Mouse (Mus musculus) midbrain, embryonic 14.5 days (tissue): ENCODE measurements at regions not wholly inside any gene's neighbourhood (a gene's known extent, or its start where the extent isn't known, plus 50 kb on each side); places are given as distances from the start of the nearest gene placed in this dataset.

Experiments
- ATAC-seq: fragments of 200-750 bp; cut with Nextera tagmentation; 2 replicates; pipeline ENCODE4 v1.8.0; 2017; ENCODE audit warnings: moderate number of reproducible peaks, moderate library complexity; ENCODE audit not compliant: low FRiP score, low TSS enrichment
- DNase-seq: peaks from one replicate; pipeline ENCODE4 v3.0.0-alpha.2; 2015
- H3K27ac ChIP-seq: fragments of 300-500 bp; sonication (generic); replicated peaks from 2 replicates; pipeline ENCODE4 v1.5.1; 2014; ENCODE audit warnings: mild to moderate bottlenecking, low read depth, low read length, moderate library complexity
- H3K27me3 ChIP-seq: fragments of 300-500 bp; sonication (generic); 2 replicates; pipeline ENCODE4 v1.6.1; 2014; ENCODE audit warnings: low read length, control low read depth, mixed read lengths; ENCODE audit not compliant: control insufficient read depth, insufficient read depth
- H3K36me3 ChIP-seq: fragments of 300-500 bp; sonication (generic); 2 replicates; pipeline ENCODE4 v1.6.1; 2014; ENCODE audit warnings: low read length, control low read depth; ENCODE audit not compliant: control insufficient read depth, insufficient read depth
- H3K4me1 ChIP-seq: fragments of 300-500 bp; sonication (generic); 2 replicates; pipeline ENCODE4 v1.6.1; 2014; ENCODE audit warnings: mild to moderate bottlenecking, antibody characterized with exemption, low read length, control low read depth; ENCODE audit not compliant: control insufficient read depth, insufficient read depth
- H3K4me2 ChIP-seq: fragments of 300-500 bp; sonication (generic); 2 replicates; pipeline ENCODE4 v1.6.1; 2014; ENCODE audit warnings: mild to moderate bottlenecking, low read length, moderate library complexity
- H3K4me3 ChIP-seq: fragments of 300-500 bp; sonication (generic); replicated peaks from 2 replicates; pipeline ENCODE4 v1.5.1; 2014; ENCODE audit warnings: low read depth, low read length
- H3K9ac ChIP-seq: fragments of 300-500 bp; sonication (generic); replicated peaks from 2 replicates; pipeline ENCODE4 v1.6.1; 2014; ENCODE audit warnings: mild to moderate bottlenecking, low read length, moderate library complexity
- H3K9me3 ChIP-seq: fragments of 300-500 bp; sonication (generic); 2 replicates; pipeline ENCODE4 v1.6.1; 2016; ENCODE audit warnings: low read length, control low read depth, mixed read lengths; ENCODE audit not compliant: control insufficient read depth
- WGBS: fragments of 180-500 bp; shearing (Covaris S2); extraction: QIAGEN DNeasy Blood & Tissue Kit; methylation state at CpG from one replicate; pipeline ENCODE4 v1.1.7; 2014; 5-methylcytosine and 5-hydroxymethylcytosine counted together

DNA sequence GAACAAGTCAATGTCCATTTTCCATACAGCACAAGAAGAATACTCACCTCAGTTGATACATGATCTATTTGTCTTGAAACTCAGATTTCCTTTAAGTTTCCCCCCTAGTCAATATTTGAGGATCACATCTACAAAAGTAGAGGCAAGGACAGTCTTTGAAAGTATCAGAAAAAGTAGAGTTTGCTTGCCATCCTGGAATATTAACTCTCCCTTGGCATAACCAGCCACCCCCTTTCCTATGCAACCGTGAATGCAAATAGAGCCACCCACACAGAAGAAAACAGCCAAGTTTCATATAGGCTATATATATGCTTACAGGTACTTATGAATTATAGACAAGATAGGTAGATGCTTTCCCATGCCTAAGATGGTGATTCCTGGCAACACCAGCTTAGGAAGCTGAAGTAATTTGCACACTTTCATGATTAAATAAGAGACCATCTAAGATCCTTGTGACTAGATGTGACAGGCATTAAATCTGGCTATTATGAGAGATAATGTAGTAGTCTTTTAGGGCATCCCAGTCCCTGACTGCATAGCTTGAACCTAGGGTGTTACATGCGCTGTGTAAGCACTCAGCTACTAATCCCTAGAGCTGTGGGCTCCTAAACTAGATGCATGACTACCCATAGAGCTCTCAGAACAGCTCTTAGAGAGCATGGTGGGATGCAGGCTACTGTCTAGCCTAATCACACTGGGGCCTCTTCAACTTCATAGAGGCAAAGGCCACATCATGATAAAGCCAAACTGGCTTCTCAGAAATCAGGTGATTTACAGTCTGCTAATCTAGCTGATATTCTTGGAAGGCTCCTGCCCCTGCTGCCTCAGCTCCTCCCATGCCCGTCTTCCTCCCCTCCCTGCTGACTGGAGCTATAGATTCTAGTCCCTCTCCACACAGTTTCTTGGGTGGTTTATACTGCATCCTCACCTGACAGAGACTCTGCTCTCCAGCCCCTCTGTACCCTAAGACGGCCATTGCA is 829.5 kb downstream of the Kcnj2 start:
- no peaks in the 10 kb centered on the region for H3K9me3 ChIP-seq
- H3K4me2 ChIP-seq, result no peak overlapping the region
- peaks cover 13% of the 10 kb centered on the region; the same call in 1 of the 2 replicates for H3K27me3 ChIP-seq
- no peak overlapping the region for H3K9ac ChIP-seq
- WGBS, result 40% methylated on average over 4 of the region's 4 CpGs
- H3K27ac ChIP-seq, result no peak overlapping the region
- DNase-seq (peak; percentile 11), ATAC-seq (no peak)
- H3K4me3 ChIP-seq, result no peak overlapping the region
- peaks cover 7% of the 10 kb centered on the region for H3K4me1 ChIP-seq
- no peaks in the 10 kb centered on the region for H3K36me3 ChIP-seq

DNA sequence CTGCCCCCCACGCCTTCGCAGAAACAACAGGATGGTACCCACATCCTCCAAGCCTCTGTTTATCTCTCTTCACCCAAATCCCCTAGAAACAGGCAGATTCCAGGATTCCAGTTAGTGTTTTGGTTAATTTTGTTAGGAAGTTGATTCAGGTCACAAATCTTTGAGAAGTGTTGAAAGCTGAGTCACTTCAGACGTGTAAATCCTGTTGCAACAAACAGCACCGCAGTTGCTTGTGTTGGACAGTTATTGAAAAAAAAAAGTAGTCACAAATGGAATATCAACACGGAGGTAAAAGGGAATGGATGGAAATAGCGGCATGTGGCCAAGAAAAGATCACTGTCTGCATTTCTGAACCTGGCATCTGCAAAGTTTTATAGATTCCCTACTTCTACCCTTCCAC is 831.0 kb downstream of the Kcnj2 start:
- peaks cover 7% of the 10 kb centered on the region for H3K4me1 ChIP-seq
- WGBS, result 88% methylated on average over 6 of the region's 6 CpGs
- DNase-seq, result no peak
- H3K4me2 ChIP-seq, result no peak overlapping the region
- ATAC-seq, result no peak
- H3K4me3 ChIP-seq, result no peak overlapping the region
- H3K9me3 ChIP-seq, result no peaks in the 10 kb centered on the region
- H3K9ac ChIP-seq, result no peak overlapping the region
- no peaks in the 10 kb centered on the region for H3K36me3 ChIP-seq
- H3K27ac ChIP-seq, result no peak overlapping the region
- peaks cover 12% of the 10 kb centered on the region; the same call in 1 of the 2 replicates for H3K27me3 ChIP-seq

DNA sequence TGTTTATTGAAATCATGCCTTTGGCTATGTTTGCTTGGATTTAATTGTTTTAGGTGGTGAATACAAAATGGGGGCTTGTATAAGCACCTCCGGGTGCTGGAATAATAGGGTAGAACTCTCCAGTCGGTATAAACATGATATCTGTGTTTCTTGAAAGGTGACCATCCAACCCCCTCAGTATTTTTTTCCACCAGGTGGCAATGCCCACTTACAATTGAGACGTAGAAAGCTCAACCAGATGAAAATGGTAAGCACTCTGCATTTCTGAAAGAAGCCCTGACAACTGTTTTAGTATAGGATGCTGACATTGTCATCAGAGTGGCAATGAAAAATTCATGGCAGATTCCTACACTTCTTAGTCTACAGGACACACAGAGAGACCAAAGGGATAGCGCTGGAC is 838.1 kb downstream of the Kcnj2 start:
- ATAC-seq, result no peak
- WGBS, result 65% methylated on average over 4 of the region's 4 CpGs
- no peaks in the 10 kb centered on the region for H3K9me3 ChIP-seq

DNA sequence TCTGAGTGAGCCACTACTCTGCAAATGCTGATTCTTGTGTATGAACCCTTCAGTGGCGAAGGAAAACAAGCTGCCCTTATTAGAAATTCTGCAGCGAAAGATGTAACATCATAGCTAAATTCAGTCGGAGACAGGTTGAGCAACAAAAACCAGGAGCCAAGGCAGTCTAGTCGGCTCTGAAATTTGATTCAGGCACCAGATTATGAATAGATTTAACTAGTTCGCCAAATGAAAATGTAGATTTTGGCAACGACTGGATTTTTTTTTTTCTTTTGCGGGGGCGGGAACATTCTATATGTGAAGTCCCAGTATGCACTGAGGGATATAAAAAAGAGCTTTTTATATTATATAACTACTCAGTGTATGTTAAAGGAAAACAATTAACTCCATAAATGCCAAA is 847.9 kb downstream of the Kcnj2 start:
- ATAC-seq (no peak), DNase-seq (no peak)
- Histone ChIP-seq H3K9ac (no peak overlapping the region), H3K27ac (no peak overlapping the region), H3K9me3 (no peaks in the 10 kb centered on the region), H3K27me3 (no peaks in the 10 kb centered on the region), H3K4me2 (no peak overlapping the region), H3K4me3 (no peak overlapping the region), H3K36me3 (no peaks in the 10 kb centered on the region), H3K4me1 (no peaks in the 10 kb centered on the region)
- WGBS, result 89% methylated on average over 8 of the region's 8 CpGs

More for the DNA sequence above, 838.1 kb downstream of the Kcnj2 start:
- Histone ChIP-seq H3K4me3 (no peak overlapping the region), H3K4me1 (no peaks in the 10 kb centered on the region), H3K9ac (no peak overlapping the region), H3K36me3 (no peaks in the 10 kb centered on the region), H3K4me2 (no peak overlapping the region), H3K27ac (no peak overlapping the region), H3K27me3 (0 out of 2 replicates have a peak, but pooled peaks cover 6% of the 10 kb centered on the region)
- peak; percentile 80 for DNase-seq

DNA sequence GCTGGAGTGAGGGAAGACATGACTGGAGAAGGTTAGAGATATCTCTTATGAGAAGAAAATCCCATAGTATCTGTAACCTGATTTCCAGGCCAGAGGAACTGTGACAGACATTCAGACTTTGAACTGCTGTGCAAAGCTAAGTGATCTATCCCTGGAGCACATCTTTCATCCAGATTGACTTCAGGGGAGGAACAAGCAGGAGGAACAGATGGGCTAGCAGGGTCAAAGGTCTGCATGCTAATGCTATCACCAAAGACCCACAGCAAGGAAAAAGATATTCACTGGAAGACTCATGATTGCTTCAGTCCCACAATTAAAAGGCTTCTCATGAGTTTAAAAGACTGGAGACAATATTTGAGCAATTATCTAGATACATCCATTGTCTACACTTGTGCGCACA is 855.7 kb upstream of the Sox9 start:
- Histone ChIP-seq H3K4me2 (no peak overlapping the region), H3K9me3 (no peaks in the 10 kb centered on the region), H3K27me3 (no peaks in the 10 kb centered on the region), H3K4me1 (peaks cover 4% of the 10 kb centered on the region; the same call in 1 of the 2 replicates), H3K4me3 (no peak overlapping the region), H3K27ac (no peak overlapping the region), H3K9ac (no peak overlapping the region), H3K36me3 (no peaks in the 10 kb centered on the region)
- 98% methylated on average over 1 of the region's 1 CpGs for WGBS
- ATAC-seq (no peak), DNase-seq (no peak)

DNA sequence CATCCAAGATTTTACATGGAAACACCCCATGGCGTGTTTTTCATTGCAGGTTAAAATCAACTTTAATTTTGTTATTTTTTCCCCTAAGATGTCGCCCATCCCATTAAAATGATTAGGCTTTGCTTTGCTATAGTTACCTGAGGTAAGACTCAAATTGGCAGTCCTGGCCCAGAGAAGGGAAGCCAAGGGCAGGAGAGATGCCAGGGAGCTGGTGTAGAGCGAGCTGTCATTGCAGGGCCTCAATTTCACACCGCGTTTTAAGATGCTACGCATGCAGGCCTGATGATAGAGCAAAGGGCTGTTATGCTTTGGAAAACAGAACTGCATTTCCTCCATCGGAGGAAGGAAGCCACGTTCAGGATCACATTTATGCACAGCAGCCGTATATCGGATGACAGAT is 852.7 kb upstream of the Sox9 start:
- peaks cover 4% of the 10 kb centered on the region; the same call in 1 of the 2 replicates for H3K4me1 ChIP-seq
- no peaks in the 10 kb centered on the region for H3K36me3 ChIP-seq
- H3K4me2 ChIP-seq, result no peak overlapping the region; the same call in 1 of the 2 replicates
- 0 out of 2 replicates have a peak overlapping the region, but pooled peaks have one; percentile 39 for H3K27ac ChIP-seq
- no peaks in the 10 kb centered on the region for H3K27me3 ChIP-seq
- WGBS, result 29% methylated on average over 10 of the region's 10 CpGs
- ATAC-seq (no peak), DNase-seq (peak; percentile 45)
- H3K9ac ChIP-seq, result no peak overlapping the region
- H3K4me3 ChIP-seq, result no peak overlapping the region
- H3K9me3 ChIP-seq, result no peaks in the 10 kb centered on the region

DNA sequence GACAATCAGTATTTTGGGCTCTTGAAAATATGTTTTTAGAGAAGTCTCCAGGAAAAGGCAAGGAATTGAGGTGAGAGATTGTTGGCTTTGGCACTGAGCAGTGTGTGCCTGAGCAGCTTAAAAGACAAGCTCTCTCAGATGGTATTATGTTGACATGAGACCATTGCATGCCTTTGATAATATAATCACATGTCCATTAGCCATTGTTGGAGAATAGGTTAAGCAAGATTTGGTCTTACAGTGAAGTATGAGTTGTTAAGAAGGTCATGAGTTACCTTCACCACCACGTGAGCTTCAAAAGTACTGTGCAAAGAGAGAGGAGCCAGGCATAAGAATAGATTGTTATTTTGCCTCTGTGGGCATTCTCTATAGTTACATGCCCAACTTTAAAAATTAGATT is 850.0 kb upstream of the Sox9 start:
- Histone ChIP-seq H3K4me2 (no peak overlapping the region), H3K27ac (no peak overlapping the region), H3K27me3 (no peaks in the 10 kb centered on the region), H3K9ac (no peak overlapping the region), H3K36me3 (no peaks in the 10 kb centered on the region), H3K4me1 (peaks cover 4% of the 10 kb centered on the region; the same call in 1 of the 2 replicates), H3K9me3 (no peaks in the 10 kb centered on the region), H3K4me3 (no peak overlapping the region)
- ATAC-seq, result no peak
- WGBS, result 84% methylated on average over 1 of the region's 1 CpGs
- DNase-seq, result no peak

DNA sequence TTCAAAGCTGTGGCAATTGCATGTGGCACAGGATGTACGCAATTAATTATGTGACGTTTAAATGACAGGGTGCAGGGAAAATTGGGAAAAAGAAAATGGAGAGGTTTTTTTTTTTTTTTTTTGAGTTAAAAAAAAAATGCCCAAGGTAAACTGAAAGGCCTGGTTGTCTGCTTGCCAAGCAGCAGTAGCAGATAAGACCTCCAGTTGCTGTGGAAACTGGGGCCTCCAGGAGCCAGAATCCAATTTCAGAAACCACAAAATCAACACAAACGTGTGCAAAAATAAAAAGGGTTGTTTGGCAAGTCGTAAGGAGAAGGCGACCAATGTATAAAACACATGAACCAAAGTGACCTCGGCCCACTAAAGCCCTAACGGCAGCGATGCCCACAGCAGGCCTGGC is 837.7 kb upstream of the Sox9 start:
- H3K27ac ChIP-seq, result no peak overlapping the region
- H3K4me2 ChIP-seq, result no peak overlapping the region
- WGBS, result 77% methylated on average over 8 of the region's 8 CpGs
- H3K4me3 ChIP-seq, result no peak overlapping the region
- H3K36me3 ChIP-seq, result no peaks in the 10 kb centered on the region
- DNase-seq (peak; percentile 36), ATAC-seq (no peak)
- H3K9me3 ChIP-seq, result no peaks in the 10 kb centered on the region
- H3K27me3 ChIP-seq, result no peaks in the 10 kb centered on the region
- H3K4me1 ChIP-seq, result peaks cover 4% of the 10 kb centered on the region; the same call in 1 of the 2 replicates
- H3K9ac ChIP-seq, result no peak overlapping the region

DNA sequence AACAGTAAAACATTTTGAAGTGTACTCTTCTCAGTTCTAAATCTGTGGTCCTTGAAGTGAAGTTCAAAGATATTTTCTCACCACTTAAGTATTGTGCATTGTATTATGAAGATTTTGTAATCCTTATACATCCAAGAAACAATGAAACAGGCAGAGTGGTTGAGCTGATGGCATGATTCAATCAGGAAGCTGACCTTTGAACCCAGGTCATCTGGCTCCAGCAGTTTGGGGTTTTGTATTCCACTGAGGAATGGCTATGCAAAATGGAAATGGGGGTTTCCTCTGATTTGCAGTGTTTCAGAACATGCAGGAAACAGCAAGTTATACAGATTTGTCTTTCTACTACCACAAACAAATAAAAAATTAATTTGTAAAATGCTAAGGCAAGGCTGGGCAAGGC is 836.2 kb upstream of the Sox9 start:
- Histone ChIP-seq H3K36me3 (no peaks in the 10 kb centered on the region), H3K4me2 (no peak overlapping the region), H3K9ac (no peak overlapping the region), H3K27me3 (no peaks in the 10 kb centered on the region), H3K4me3 (no peak overlapping the region), H3K27ac (no peak overlapping the region), H3K4me1 (peaks cover 4% of the 10 kb centered on the region; the same call in 1 of the 2 replicates), H3K9me3 (no peaks in the 10 kb centered on the region)
- ATAC-seq (no peak), DNase-seq (no peak)
